Mouse (Mus musculus) liver, adult (tissue): Measurements from ENCODE around the gene Zfp74.

ENCODE experiments used
- GATA4 ChIP-seq: IDR thresholded peaks from 2 replicates; pipeline ENCODE4 v1.6.1; 2014; ENCODE audit warnings: mild to moderate bottlenecking, low read length; ENCODE audit not compliant: insufficient replicate concordance

Zfp74 gene

DNA sequence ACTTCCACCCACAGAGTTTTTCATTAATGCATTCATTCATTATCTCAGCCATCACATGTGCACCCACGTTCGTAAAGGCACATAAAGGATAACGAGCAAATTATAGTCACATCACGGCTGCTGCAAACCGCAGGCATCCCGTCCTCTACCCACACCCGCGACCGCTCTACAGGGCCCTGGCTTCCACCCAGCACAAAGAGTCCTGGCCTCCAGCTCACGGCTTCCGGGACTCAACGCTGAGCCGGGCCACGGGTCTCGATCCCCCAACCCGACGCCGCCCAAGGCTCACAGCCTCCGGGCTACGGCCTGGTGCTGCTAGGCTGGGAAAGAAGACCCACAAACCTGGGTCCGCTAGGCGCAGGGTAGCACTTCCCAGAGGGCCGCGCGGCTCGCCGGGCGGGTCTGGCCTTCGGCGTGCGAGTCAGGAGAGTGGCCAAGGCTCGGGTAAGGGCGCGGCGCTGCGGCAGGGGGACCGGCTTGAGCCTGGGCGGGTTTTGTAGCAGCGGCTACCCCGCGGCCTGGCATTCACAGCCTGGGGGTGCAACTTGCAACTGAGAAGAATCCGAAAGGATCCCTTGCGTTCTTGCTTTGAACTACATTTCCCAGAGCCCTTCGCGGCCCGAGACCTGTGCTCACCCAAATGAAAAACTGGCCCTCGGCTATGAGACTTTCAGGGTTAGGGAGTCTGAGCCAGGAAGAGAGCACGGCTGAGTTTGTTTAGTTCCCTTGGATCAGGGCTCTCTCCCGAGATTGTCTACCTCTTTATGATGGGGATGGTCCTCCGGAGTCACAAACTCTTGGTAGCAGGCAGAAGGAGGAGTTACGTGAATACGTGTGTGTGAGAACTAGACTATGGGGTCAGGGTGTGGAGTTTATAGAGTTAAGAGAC, at the start of gene Zfp74:
TSS of gene Zfp74 (minus strand) at position 577 of the 889 bp plus-strand sequence.
- no peak for TF ChIP-seq GATA4

DNA sequence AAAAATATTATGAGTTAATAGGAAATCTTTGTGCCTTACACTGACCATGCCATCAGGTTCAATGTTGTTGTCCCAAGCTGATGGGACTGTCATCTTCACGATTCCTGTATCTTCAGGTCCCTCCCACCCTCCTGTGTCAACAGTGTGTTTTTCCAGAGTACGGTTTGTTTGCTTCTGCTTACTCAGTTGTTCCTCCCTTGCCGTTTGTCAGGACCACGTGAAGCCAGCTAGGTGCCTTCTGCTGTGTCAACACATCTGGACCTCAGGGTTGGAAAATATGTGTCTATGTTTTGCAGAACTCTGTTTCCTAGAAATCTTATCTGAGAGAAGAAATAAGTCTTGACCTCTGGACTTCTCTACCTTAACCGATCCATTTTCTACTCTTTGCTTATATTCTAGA, 46.7 kb upstream of the Zfp74 start:
- no peak for TF ChIP-seq GATA4

DNA sequence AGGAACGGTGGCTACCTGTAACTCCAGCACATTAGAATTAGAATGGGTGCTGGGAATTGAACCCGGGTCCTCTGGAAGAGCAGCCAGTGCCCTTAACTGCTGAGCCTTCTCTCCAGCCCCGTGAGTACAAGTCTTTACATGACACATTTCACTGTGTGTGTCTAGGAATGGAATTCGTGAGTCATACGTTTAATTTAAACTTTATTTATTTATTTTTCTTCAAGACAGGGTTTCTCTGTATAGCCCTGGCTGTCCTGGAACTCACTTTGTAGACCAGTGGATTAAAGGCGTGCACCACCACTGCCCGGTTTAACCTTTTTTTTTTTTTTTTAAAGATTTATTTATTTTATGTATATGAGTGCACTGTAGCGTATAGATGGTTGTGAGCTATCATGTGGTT, 41.2 kb upstream of the Zfp74 start:
- TF ChIP-seq GATA4 = no peak

DNA sequence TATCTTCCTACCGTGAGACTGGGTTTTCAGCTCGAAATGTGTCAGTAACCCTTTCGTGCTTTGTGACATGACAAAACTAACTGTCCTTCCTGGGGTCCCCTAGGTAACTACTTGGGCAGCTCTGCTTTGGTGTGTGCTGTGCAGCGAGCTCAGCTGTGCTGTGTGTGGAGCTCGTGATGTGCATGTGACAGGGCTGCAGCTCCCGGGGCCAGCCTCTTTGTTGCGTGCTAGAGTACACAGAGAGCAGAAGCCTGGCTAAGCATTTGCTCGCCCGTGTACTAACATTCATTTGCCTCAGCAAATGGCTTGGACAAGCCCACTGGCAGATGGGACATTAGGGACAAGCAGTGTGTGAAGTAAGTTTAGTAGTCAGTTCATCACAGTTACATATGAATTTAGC, 39.5 kb upstream of the Zfp74 start:
- no peak for TF ChIP-seq GATA4

DNA sequence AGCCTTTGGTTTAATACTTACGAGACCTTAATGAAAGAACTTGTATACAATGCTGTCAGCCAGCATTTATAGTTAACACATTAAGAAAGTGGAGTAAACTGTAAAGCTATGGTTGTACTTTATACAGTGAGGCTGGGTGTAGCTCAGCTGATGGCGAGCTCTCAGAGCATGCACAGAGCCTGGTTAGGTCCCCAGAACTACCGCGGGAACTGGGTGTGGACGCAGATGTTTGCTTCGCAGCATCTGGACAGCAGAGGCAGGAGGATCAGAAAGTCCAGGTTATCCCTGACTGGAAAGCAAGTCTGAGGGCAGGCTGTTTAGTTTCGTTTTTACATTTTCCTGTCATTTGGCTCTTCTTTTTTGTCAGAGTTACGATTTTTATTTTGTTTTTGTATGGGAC, 38.8 kb upstream of the Zfp74 start:
- no peak for TF ChIP-seq GATA4

DNA sequence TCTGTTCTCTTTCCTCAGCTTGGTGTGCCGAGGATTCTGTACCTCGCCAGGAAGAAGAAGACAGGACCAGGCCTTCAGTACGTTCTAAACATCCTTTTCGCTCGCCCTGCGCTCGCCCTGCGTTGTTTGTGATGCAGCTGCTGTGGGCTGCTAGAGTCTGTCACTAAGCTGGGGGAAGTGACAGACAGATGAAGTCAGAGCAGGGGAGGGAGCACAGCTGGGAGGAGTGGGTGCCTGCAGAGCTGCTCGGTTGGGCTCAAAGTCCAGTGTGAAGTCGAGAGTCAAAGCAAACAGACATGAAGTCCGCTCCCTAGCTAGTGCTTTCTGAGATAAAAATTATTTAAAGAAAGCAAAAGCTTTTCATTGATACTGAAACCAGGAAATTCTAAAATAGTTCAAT, 35.1 kb upstream of the Zfp74 start:
- TF ChIP-seq GATA4 = no peak

DNA sequence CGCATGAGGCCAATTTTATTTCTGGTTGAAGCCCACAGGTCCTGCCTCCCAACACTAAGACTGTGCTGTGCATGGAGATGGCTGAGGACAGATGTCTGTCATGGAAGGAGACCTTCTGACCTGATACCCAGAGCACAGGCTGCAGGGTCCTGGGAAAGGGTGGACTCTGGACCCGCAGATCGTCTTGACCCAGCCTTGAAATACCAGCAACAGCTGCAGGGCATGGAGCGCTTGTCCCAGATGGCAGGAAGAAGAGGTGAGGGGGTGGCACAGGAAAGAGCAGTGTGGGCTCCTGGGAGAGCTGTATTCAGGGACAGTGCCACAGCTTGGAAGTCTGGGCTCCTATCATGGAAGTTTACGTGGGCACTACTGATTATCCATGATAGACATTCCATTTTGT, 33.7 kb upstream of the Zfp74 start:
- TF ChIP-seq GATA4 = no peak

DNA sequence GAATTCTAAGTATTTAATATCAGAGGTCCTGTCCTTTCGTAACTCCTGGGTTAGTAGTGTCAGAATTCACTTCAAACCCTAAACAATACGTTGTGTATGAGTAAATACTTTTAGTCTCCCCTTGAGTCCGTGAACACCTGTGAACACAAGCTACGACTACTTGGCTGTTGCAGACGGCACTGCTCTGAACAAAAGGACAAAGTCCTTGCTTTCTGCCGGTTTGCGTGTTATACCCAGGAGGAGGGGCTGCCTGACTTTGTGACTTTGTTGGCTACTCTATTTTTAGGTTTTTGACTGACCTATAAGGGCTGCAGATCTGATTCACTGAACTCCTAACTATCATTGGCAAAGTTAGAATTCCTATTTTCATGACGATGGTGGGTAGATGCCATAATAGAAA, 32.2 kb upstream of the Zfp74 start:
- TF ChIP-seq GATA4 = no peak

DNA sequence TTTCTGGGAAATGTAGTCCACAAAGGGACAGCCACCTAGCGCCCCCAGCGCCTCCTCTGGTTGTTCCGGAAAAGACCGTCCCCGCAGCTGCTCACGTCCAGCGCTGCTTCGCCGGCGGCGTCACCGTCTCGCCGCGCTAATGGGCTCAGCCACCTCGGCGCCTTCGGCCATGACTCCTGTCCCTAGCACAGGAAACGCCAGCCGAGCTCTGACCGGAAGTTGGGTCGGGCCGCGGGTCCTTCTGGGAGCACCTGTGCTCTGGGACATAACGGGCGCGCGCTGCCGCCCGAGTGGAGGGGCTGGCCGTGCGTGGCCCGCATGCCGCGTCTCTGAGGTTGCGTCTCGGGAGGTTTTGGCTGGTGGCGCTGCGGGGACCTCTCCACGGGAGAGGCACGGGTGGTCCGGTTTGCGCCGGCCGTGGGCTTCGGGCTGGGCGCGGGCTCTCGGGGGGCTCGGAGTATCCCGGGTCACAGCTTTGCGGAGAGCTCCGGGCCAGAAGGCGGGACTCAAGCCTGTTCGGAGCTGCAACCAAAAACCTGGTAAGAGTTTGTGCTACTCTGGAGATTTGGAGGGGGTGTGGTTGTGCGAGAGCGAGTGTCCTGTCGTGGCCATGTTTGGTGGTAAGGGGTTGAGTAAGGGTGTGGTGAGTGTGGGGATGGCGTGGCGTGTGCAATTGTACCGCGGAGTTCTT, 29.9 kb upstream of the Zfp74 start, which contains the start of gene Zfp568:
TSS of gene Zfp568 (plus strand) at position 266 of the 691 bp plus-strand sequence.
- TF ChIP-seq GATA4 = no peak

DNA sequence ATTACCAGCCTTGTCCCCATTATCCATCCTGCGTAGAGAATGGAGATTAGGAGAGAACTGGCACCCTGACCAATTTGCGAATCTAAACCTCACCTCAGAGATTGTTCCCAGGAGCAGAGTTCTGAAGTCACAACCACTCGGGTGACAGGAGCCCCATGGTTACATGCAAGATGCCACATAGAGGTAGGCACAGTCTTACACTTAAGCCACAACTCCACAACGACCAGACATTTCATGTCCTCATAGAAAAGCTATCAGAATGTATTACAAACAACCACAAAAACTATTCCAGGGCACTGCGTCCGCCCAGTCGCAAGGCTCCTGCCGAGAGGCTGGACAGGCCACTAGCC, 29.4 kb upstream of the Zfp74 start:
- no peak for TF ChIP-seq GATA4

DNA sequence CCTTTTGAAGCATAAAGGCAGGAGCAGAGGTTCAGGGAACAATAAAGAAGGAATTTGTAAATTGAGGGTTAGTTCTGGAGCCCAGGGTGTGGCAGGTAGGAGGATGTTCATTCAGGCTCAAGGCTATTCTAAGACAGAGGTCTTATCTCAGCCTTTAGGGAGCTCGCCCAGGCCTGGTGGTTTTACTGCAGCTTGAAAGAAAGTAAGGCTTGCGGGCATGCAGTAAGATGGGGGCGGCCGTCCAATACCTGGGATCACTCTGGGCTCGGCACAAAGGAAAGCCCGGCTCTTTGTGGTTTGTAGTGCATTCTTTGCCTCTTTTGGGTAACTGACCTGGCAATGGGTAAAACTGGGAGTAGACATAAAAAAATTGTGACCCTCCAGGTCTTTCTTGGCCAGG, 29.0 kb upstream of the Zfp74 start:
- TF ChIP-seq GATA4 = no peak; the same call in 1 of the 2 replicates

DNA sequence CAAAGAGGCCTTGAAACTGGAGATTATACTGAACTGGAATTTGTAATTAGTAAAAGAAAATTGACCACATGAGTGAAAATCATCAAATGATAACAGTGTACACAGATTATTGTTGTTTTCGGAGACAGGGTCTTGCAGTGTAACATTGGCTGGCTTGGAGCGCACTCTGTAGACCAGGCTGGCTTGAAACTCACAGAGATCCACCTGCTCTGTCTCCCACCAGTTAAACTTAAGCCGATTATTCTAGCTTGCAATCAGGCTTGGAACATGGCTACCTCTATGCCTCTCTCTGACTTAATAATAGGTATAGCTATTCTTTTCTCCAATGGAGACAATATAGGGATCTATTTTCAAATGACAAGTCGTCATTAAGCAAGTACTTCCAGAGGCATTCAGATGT, 28.5 kb upstream of the Zfp74 start:
- TF ChIP-seq GATA4 = no peak

DNA sequence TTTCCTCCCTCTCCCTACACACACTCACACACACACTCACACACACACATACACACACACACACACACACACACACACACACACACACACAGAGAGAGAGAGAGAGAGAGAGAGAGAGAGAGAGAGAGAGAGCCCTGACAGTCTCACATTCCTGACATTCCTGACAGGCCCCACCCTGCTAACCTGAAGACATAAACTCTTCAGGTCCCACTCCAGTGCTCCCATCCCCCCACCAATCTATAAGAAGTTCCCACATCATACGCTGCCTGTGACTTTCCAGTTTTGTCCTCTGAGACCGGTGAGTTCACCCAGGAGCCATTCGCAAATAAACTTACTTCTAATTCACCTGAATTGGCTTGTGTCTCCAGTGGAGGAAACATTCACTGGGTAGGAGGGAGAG, 28.0 kb upstream of the Zfp74 start:
- TF ChIP-seq GATA4 = no peak

DNA sequence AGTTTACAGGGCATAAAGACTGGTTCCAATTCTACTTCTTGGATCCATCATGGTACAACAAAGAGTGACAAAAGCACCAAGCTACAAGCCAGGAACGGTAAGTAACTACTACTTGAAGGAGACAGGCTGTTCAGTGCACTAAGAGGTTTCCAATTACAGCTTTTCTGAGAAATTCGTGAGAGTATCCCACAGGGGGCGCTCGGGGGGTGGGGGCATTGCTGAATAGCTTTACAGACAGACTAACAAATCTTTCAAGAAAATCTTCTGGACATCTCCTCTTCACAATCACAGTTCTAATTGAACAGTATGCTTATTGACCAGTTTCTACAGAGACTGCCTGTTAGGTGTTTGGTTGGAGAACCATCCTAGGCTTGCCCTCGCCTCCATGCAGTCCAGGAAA, 27.6 kb upstream of the Zfp74 start:
- no peak for TF ChIP-seq GATA4

DNA sequence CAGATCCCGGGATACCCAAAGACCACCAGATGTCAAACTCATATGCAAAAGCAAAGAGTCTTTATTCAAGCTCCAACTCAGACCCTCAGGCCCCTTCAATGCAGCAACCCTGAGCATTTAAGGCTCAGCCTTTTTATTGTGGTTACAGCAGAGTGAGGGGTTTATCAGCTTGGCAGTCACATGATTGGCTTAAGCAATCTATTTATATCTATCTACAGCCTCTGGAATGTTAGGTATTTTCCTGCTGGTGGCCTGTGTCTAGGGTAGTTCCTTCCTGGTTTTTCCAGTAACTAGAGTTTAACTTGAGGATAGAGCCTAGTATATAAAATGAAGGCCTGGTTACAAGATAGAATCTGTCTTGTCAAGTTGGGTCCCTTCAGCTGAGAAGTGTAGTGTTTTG, 26.9 kb upstream of the Zfp74 start:
- no peak for TF ChIP-seq GATA4

DNA sequence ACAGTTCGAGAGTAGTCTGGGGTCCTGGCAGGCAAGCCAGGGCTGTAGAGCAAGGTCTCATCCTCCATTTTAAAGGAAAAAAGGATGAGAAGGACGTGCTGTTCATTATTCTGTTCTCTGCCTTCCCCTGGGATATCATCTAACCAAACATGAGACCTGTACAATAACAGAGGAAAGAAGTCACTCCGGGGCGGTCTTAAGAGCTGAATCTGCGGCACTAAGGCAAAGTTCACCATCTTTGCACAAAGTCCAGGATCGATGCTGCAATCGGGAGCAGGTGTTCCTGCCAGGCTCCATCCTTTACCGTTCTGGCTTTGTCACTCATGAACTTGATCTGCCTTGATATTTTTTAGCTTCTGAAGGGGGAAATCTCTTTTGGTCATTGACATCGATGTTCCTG, 16.8 kb upstream of the Zfp74 start:
- no peak for TF ChIP-seq GATA4
